Mouse (Mus musculus) cerebellum, adult 2 months (tissue): ENCODE measurements around the gene Asb1.

ENCODE experiments used
- CTCF ChIP-seq: fragments of 200-500 bp; IDR thresholded peaks from 2 replicates; pipeline ENCODE4 v1.5.1; 2011; ENCODE audit warnings: low read depth, mild to moderate bottlenecking, control low read depth, low read length, moderate library complexity, borderline replicate concordance; ENCODE audit not compliant: insufficient read depth
- POLR2A ChIP-seq: fragments of 200-500 bp; IDR thresholded peaks from 2 replicates; pipeline ENCODE4 v1.6.1; 2011; ENCODE audit warnings: low read length, control low read depth, borderline replicate concordance; ENCODE audit not compliant: insufficient read depth

GRCm38 (mm10) chr1:91523759-91524158 lies 16.6 kb upstream of the Asb1 start:
- TF ChIP-seq CTCF (peak; percentile 91), POLR2A (no peak)
